Mouse (Mus musculus): ENCODE results near the gene Exoc4. TPM values are rescaled to one million over a fixed set of nuclear protein-coding genes. Genes with fewer than 3 reads are reported as not detected.

Gene Exoc4
- polyA plus RNA-seq, 1 experiment from 2014 or later, result 18.1 TPM

- no peak for ATAC-seq (replicated peaks; ENCODE audit: low FRiP score, low read depth)
- no peak for DNase-seq (ENCODE audit: low spot score)
Observed at GRCm38 (mm10) chr6:33263950-33264349, 15.1 kb downstream of the Exoc4 start.

GRCm38 (mm10) chr6:33264388-33264787 is 15.5 kb downstream of the Exoc4 start:
- H3K27me3 ChIP-seq (ENCODE audit: insufficient read depth, low read length), result no peaks in the 10 kb centered on the region
- H3K4me1 ChIP-seq (replicated peaks; ENCODE audit: insufficient read depth, low read length), result no peaks in the 10 kb centered on the region
- WGBS, result 76% methylated on average over 2 of the region's 2 CpGs
- DNase-seq (ENCODE audit: low spot score) (peak; percentile 32), ATAC-seq (replicated peaks; ENCODE audit: low FRiP score, low read depth) (no peak)
- no peak overlapping the region for H3K4me3 ChIP-seq (replicated peaks; ENCODE audit: low read depth, low read length)
- H3K36me3 ChIP-seq (ENCODE audit: insufficient read depth, low read length), result 0 out of 2 replicates have a peak, but pooled peaks cover 6% of the 10 kb centered on the region
- no peak for TF ChIP-seq CTCF (IDR thresholded peaks at IDR 0.05; ENCODE audit: low read depth)
- no peaks in the 10 kb centered on the region for H3K9me3 ChIP-seq (replicated peaks; ENCODE audit: low read length)
- no peak overlapping the region for H3K27ac ChIP-seq
- no peak overlapping the region for H3K4me2 ChIP-seq (ENCODE audit: low read length)
- H3K9ac ChIP-seq (ENCODE audit: low read depth, low read length), result no peak overlapping the region

More at GRCm38 (mm10) chr6:33263950-33264349, 15.1 kb downstream of the Exoc4 start:
- Histone ChIP-seq H3K27me3 (ENCODE audit: insufficient read depth, low read length) (no peaks in the 10 kb centered on the region), H3K4me2 (ENCODE audit: low read length) (no peak overlapping the region), H3K9ac (ENCODE audit: low read depth, low read length) (no peak overlapping the region), H3K4me3 (replicated peaks; ENCODE audit: low read depth, low read length) (no peak overlapping the region), H3K27ac (no peak overlapping the region), H3K36me3 (ENCODE audit: insufficient read depth, low read length) (0 out of 2 replicates have a peak, but pooled peaks cover 6% of the 10 kb centered on the region), H3K4me1 (replicated peaks; ENCODE audit: insufficient read depth, low read length) (no peaks in the 10 kb centered on the region), H3K9me3 (replicated peaks; ENCODE audit: low read length) (no peaks in the 10 kb centered on the region)
- no peak for TF ChIP-seq CTCF (IDR thresholded peaks at IDR 0.05; ENCODE audit: low read depth)
- 50% methylated on average over 5 of the region's 5 CpGs for WGBS

- no peak for TF ChIP-seq CTCF (IDR thresholded peaks at IDR 0.05; ENCODE audit: low read depth)
- H3K4me1 ChIP-seq (replicated peaks; ENCODE audit: insufficient read depth, low read length), result no peaks in the 10 kb centered on the region
- H3K4me2 ChIP-seq (ENCODE audit: low read length), result no peak overlapping the region
- no peak for DNase-seq (ENCODE audit: low spot score)
- 91% methylated on average over 6 of the region's 6 CpGs for WGBS
- H3K27ac ChIP-seq, result no peak overlapping the region
- H3K4me3 ChIP-seq (replicated peaks; ENCODE audit: low read depth, low read length), result no peak overlapping the region
- H3K9me3 ChIP-seq (replicated peaks; ENCODE audit: low read length), result no peaks in the 10 kb centered on the region
- no peaks in the 10 kb centered on the region for H3K27me3 ChIP-seq (ENCODE audit: insufficient read depth, low read length)
- no peak overlapping the region for H3K9ac ChIP-seq (ENCODE audit: low read depth, low read length)
- H3K36me3 ChIP-seq (ENCODE audit: insufficient read depth, low read length), result 0 out of 2 replicates have a peak, but pooled peaks cover 6% of the 10 kb centered on the region
- ATAC-seq (replicated peaks; ENCODE audit: low FRiP score, low read depth), result no peak
Observed at GRCm38 (mm10) chr6:33267571-33267970, 18.7 kb downstream of the Exoc4 start.

- Histone ChIP-seq H3K9ac (ENCODE audit: low read depth, low read length) (no peak overlapping the region), H3K27me3 (ENCODE audit: insufficient read depth, low read length) (no peaks in the 10 kb centered on the region), H3K9me3 (replicated peaks; ENCODE audit: low read length) (no peaks in the 10 kb centered on the region), H3K27ac (no peak overlapping the region), H3K36me3 (ENCODE audit: insufficient read depth, low read length) (no peaks in the 10 kb centered on the region), H3K4me2 (ENCODE audit: low read length) (no peak overlapping the region), H3K4me3 (replicated peaks; ENCODE audit: low read depth, low read length) (no peak overlapping the region), H3K4me1 (replicated peaks; ENCODE audit: insufficient read depth, low read length) (no peaks in the 10 kb centered on the region)
- 69% methylated on average over 3 of the region's 3 CpGs for WGBS
- no peak for DNase-seq (ENCODE audit: low spot score)
- ATAC-seq (replicated peaks; ENCODE audit: low FRiP score, low read depth), result no peak
- TF ChIP-seq CTCF (IDR thresholded peaks at IDR 0.05; ENCODE audit: low read depth), result no peak
Observed at GRCm38 (mm10) chr6:33283523-33283922, 34.6 kb downstream of the Exoc4 start.

- TF ChIP-seq CTCF (IDR thresholded peaks at IDR 0.05; ENCODE audit: low read depth), result no peak
- Histone ChIP-seq H3K9ac (ENCODE audit: low read depth, low read length) (no peak overlapping the region), H3K36me3 (ENCODE audit: insufficient read depth, low read length) (no peaks in the 10 kb centered on the region), H3K4me1 (replicated peaks; ENCODE audit: insufficient read depth, low read length) (no peaks in the 10 kb centered on the region), H3K27ac (no peak overlapping the region), H3K9me3 (replicated peaks; ENCODE audit: low read length) (no peaks in the 10 kb centered on the region), H3K4me3 (replicated peaks; ENCODE audit: low read depth, low read length) (no peak overlapping the region), H3K4me2 (ENCODE audit: low read length) (no peak overlapping the region), H3K27me3 (ENCODE audit: insufficient read depth, low read length) (no peaks in the 10 kb centered on the region)
- DNase-seq (ENCODE audit: low spot score) (no peak), ATAC-seq (replicated peaks; ENCODE audit: low FRiP score, low read depth) (no peak)
- WGBS, result 81% methylated on average over 4 of the region's 4 CpGs
Observed at GRCm38 (mm10) chr6:33283936-33284335, 35.1 kb downstream of the Exoc4 start.

- Histone ChIP-seq H3K4me2 (ENCODE audit: low read length) (no peak overlapping the region), H3K27ac (no peak overlapping the region), H3K9ac (ENCODE audit: low read depth, low read length) (no peak overlapping the region), H3K36me3 (ENCODE audit: insufficient read depth, low read length) (no peaks in the 10 kb centered on the region), H3K9me3 (replicated peaks; ENCODE audit: low read length) (no peaks in the 10 kb centered on the region), H3K4me3 (replicated peaks; ENCODE audit: low read depth, low read length) (no peak overlapping the region), H3K4me1 (replicated peaks; ENCODE audit: insufficient read depth, low read length) (no peaks in the 10 kb centered on the region), H3K27me3 (ENCODE audit: insufficient read depth, low read length) (no peaks in the 10 kb centered on the region)
- DNase-seq (ENCODE audit: low spot score), result no peak
- no peak for TF ChIP-seq CTCF (IDR thresholded peaks at IDR 0.05; ENCODE audit: low read depth)
- 83% methylated on average over 6 of the region's 6 CpGs for WGBS
- ATAC-seq (replicated peaks; ENCODE audit: low FRiP score, low read depth), result no peak
Observed at GRCm38 (mm10) chr6:33286376-33286775, 37.5 kb downstream of the Exoc4 start.

GRCm38 (mm10) chr6:33294626-33295025 is 45.7 kb downstream of the Exoc4 start:
- no peaks in the 10 kb centered on the region for H3K36me3 ChIP-seq (ENCODE audit: insufficient read depth, low read length)

More at GRCm38 (mm10) chr6:33294626-33295025, 45.7 kb downstream of the Exoc4 start:
- H3K4me2 ChIP-seq (ENCODE audit: low read length), result no peak overlapping the region
- no peak overlapping the region for H3K9ac ChIP-seq (ENCODE audit: low read depth, low read length)
- no peak for TF ChIP-seq CTCF (IDR thresholded peaks at IDR 0.05; ENCODE audit: low read depth)
- no peaks in the 10 kb centered on the region for H3K4me1 ChIP-seq (replicated peaks; ENCODE audit: insufficient read depth, low read length)
- H3K4me3 ChIP-seq (replicated peaks; ENCODE audit: low read depth, low read length), result no peak overlapping the region
- H3K27me3 ChIP-seq (ENCODE audit: insufficient read depth, low read length), result no peaks in the 10 kb centered on the region
- H3K9me3 ChIP-seq (replicated peaks; ENCODE audit: low read length), result no peaks in the 10 kb centered on the region
- 34% methylated on average over 2 of the region's 2 CpGs for WGBS
- ATAC-seq (replicated peaks; ENCODE audit: low FRiP score, low read depth), result no peak
- peak; percentile 42 for DNase-seq (ENCODE audit: low spot score)
- no peak overlapping the region for H3K27ac ChIP-seq

All from kidney, postnatal 0 days (tissue).